Mouse (Mus musculus): ENCODE measurements at regions not wholly inside any gene's neighbourhood (a gene's known extent, or its start where the extent isn't known, plus 50 kb on each side); places are given as distances from the start of the nearest gene placed in this dataset.

DNA sequence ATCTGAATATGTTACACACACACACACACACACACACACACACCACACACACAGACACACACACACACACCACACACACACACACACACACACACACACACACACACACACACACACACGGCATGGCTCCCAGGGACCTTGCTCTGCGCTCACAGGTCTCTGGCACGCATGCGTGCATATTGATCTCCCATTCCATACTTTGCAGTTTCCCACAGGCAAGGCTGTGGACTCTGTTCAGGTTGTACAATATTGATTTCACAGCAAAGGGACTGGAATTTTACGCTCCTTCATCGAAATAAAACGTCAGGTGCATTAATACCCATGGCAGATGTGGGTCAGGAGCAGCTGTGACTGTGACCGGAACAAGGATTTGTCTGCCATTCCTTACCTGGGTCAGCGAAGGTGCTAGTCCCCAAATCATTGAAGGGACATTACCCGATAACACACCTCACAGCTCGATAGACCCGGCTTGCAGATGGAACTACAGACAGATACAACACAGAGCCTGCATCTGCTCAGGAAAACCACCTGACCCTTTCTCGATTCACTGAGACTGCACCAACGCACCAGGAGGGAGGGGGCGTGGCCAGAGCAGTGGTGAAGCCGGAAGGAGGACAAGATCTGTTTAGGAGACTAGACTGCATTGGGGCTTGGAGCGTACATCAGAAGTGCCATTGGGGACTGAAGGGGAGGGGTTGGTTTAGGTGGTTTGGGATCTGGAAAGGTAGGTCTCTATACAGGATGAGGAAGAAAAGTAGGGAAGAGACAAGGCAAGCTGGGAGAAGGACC, 91.1 kb upstream of the Sulf2 start:
- TF ChIP-seq CTCF (IDR thresholded peaks at IDR 0.05; ENCODE audit: low read depth): no peak
- TF ChIP-seq EP300 (IDR thresholded peaks at IDR 0.05; ENCODE audit: low read depth): no peak

Data from liver, postnatal 0 days (tissue).